Mouse (Mus musculus) thymus, adult 18-20 months (tissue): Measurements from ENCODE around the gene Sf3b4.
A peak's percentile ranks its signal among the peaks of the same experiment; 100 is the strongest.

ENCODE experiments used
- DNase-seq, 2 experiments: peaks; one replicate each; pipeline ENCODE4 v3.0.0; 2022; ENCODE audit warnings: mixed read lengths in 2 of 2

The Sf3b4 gene

GRCm38 (mm10) chr3:96172197-96173178, at the start of gene Sf3b4:
TSS of gene Sf3b4 (plus strand) at chr3:96172332.
- peak; percentile 77 to 87 for DNase-seq

- DNase-seq = no peak
Measured at GRCm38 (mm10) chr3:96124235-96124634, 47.9 kb upstream of the Sf3b4 start.

GRCm38 (mm10) chr3:96128128-96128527, 44.0 kb upstream of the Sf3b4 start:
- no peak for DNase-seq

- DNase-seq = no peak
Measured at GRCm38 (mm10) chr3:96132478-96132877, 39.7 kb upstream of the Sf3b4 start.

DNA sequence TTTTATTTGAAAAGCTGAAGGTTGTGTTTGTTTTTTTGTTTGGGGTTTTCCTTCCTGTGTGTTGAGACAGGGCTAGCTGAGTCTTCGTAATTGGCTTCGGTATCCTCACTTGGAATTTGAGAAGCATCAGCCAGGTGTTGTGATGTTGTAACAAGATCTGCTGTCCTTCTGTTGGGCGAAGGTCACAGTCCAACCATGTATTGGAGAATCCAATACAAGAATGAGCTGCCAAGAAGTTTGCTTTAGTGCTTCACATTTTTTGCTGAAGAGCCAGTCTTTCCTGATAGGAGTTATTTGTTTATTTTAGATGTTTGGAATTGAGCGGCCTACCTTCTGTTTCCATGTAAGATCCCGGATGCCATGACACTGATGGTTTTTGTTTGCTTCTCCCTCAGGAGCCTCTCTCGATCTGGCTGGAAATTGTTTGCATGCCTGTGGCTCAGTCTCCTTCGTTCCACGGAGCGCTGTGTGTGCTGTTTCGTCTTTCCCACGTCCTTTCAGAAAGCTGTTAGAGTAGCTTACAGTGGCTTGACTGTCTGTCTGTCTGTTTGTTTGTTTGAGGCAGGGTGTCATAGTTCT, 38.7 kb upstream of the Sf3b4 start:
- DNase-seq = no peak

DNA sequence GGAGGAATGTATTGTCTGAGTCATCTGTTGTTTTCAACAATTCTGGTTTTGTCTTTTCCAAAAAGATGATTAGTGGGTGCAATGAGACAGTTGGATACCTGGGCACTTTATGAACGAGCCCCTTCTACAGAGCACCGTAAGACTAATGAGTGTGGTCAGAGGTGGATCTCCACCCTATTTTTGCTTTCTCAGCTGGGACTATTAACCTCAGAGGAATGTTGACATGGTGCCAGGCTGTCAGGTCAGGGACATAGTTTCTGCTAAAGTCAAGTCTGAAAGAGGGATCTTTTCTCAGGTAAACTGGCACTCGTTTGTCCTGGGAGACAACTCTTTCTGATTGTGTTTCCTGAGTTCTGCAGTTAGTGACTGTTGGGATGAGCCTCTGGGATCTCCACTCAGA, 37.1 kb upstream of the Sf3b4 start:
- DNase-seq = no peak

- no peak for DNase-seq
Measured at GRCm38 (mm10) chr3:96147950-96148349, 24.2 kb upstream of the Sf3b4 start.

- no peak for DNase-seq
Measured at GRCm38 (mm10) chr3:96151836-96152235, 20.3 kb upstream of the Sf3b4 start.

- DNase-seq = no peak
Measured at GRCm38 (mm10) chr3:96152611-96153010, 19.5 kb upstream of the Sf3b4 start.

DNA sequence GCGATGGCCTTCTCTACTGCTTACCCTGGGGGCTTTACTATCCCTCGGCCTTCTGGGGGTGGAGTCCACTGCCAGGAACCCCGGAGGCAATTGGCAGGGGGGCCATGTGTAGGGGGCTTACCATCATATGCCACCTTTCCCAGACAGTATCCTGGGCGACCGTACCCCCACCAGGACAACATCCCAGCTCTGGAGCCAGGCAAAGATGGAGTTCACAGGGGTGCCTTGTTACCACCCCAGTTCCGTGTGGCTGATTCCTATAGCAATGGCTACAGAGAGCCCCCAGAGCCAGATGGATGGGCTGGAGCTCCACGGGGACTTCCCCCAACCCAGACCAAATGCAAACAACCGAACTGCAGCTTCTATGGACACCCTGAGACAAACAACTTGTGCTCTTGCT, 16.6 kb upstream of the Sf3b4 start:
- DNase-seq = no peak

DNA sequence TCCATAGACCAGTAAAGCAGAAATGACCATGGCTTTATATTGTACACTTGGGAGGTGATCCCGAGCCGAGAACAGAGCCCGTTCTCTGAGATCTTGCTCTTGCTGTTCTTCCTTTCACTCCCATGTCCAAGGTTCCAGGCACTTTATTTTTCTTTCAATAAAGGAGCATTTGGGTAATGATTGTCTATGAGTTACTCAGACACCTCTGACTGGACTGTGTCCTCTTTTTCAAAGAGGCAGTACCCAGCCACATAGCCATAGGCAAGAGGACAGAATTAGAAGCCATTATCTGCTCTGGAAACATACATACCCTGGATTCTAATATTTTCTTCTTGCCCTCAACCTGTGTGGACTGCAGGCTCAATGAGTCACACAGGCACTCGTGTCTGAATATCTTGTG, 12.3 kb upstream of the Sf3b4 start:
- no peak for DNase-seq

DNA sequence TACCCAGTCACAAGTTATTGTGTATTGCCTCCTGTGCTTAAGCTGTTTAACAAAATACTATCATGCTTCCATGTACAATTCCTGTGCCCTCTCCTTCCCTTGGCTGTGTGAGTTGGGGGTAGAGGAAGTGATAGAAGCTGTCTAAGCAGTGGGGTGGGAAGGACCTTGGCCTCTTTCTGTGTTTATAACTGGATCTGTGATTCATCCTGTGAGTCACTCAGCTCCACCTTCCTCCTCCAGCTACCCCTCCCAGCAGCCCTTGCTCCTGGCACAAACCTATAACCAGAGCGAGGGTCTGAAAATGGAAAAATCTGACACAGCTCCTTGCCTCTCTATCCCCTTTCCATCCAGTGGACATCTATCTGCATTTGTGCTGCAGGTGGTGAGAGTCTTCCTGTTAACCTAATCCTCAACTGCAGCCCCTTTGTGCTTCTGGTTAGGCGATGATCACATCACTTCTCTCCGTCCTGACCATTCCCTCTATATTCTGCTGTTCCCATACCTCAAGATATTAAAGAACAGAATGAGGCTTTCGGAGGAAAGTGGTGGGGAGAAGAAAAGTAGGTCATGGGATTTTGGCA, 11.8 kb upstream of the Sf3b4 start:
- no peak for DNase-seq

DNA sequence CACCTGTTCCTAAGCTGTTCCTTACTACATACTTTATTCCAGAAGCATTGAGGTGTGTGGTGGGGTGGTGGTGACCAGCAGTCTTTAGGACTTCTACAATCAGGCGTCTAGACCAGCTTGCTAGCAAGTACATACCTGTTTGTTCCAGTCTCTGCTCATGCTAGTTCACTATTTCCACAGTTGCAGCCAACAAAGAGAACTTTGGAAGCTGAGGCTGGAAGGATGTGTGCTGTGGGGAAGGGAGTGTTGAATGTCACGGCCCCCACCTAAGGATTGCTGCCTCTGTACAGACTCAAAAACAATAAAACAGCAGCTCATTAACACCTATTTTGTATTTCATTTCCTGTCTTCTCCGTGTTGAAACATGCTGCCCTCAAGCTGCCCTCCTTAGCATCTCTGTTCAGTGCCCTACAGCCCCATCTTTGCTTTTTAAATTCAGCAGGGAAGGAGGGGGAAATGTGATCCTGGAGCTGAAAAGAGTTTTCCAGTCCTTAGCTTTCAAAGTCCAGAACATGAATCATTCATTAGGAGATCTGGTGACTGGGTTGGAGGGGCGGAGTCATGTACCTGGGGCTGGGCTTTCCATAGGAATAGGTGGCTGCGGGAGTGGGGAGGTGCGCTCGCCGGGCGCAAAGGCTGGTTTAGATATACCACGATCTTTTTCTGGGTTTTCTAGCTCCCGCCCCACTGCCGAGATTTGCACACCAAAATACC, 11.2 kb upstream of the Sf3b4 start:
- no peak for DNase-seq

GRCm38 (mm10) chr3:96161869-96162840, 10.0 kb upstream of the Sf3b4 start, which contains the start of gene Mtmr11:
TSS of gene Mtmr11 (plus strand) at chr3:96162004.
- DNase-seq = no peak

DNA sequence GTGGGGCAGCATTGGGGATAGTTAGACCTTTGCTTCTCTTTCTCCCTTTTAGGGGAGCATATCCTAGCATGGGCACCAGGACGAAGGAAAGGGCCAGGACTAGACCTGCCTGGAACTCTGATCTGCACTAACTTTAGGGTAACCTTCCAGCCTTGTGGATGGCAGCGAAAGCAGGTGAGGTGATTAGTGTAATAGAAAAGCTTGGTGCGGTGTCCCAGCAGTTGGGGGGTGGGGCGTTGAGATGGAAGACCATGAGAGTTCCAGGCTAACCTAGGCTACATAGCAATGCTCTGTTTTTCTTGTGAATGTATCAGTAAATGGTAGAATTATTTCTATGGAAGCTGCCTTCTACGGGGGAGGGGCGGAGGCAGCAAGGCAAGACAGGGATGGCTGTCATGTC, 9.1 kb upstream of the Sf3b4 start:
- DNase-seq = no peak

- no peak for DNase-seq
Measured at GRCm38 (mm10) chr3:96168466-96169158, 3.5 kb upstream of the Sf3b4 start.

GRCm38 (mm10) chr3:96170276-96170675, 1.9 kb upstream of the Sf3b4 start:
- DNase-seq = no peak

GRCm38 (mm10) chr3:96170976-96171545, 1.1 kb upstream of the Sf3b4 start:
- DNase-seq = no peak

DNA sequence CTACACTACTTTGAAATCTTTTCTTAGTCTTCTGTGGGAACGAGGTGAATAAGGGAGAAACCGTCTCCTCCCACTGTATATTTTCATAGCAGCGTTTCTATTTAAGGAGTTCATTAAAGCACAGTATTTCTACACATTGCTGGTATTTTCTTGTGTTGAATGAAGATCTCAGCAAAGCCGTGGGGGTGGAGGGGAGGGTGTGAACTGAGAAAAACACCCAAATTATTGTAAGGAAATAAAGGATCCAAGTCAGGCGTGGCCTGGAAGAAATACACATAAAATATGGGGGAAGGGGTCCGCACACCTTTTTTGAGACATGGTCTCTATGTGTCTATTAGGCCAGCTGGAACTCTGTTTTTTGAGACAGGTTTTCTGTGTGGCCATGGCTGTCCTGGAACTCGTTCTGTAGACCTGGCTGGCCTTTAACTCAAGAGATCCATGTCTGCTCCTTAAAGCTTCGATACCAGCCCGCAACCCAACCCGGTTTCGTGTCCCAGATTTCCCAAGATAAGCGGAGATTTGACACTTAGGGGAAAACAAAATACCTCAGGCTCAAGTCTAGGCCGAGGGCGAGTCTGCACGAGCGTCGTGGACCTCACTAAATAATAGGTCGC, 442 bp upstream of the Sf3b4 start:
- DNase-seq = no peak

DNA sequence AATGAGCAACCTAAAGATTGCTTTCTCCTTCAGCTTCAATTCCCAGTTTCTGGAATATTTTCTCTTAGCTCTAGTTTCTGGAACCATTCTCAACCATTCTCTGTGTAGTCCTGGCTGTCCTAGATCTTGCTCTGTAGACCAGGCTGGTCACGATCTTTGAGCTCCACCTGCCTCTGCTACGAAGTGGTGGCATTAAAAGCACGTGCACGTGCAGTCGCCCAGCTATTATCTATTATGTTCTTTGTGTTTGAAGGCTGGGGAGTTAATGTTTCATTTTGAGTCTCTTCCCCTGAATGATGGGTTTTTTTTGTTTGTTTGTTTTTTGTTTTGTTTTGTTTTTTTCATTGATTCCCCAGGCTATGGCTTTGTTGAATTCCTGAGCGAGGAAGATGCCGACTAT, 1.1 kb downstream of the Sf3b4 start:
- no peak for DNase-seq
